8 mouse cellular contexts compared by ENCODE assay signal in the genomic region with DNA sequence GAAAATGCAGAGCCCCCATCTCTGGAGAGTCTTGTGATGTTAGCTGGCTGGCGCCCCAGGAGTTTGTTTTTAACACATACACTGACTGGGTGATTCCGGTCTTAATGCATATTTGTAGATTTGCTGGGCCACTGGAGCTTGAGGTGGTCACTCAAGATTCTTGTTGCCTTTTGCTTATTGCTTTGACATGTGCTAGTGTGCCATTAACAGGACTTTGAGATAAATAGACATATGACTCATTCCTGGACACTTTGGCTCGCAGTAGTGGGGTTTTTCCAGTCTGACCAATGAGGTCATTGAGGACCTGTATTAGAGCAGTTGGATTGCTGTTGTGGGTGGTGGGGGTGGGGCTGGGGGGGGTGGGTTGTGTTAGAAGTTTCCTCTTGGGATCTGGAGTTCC. TPM values are rescaled to one million over a fixed set of nuclear protein-coding genes. Genes with fewer than 3 reads are reported as not detected.
DNase-seq lines count a peak whose midpoint lies in the region; ATAC-seq lines count a peak whose summit lies in the region.

No protein-coding gene starts in this region.

- peak overlapping the region; percentile 87 for H3K9ac ChIP-seq in liver, embryonic 13.5 days

- H3K4me1 ChIP-seq in erythroblast, embryonic 14.5 days (ENCODE audit: control insufficient read depth), result peaks cover 73% of the 10 kb centered on the region
- H3K4me1 ChIP-seq in brown adipose tissue, adult 24 weeks (ENCODE audit: control insufficient read depth, insufficient read depth, insufficient read length, low read length), result peaks cover 17% of the 10 kb centered on the region
- H3K4me1 ChIP-seq in hindbrain, embryonic 10.5 days (replicated peaks), result peaks cover 45% of the 10 kb centered on the region
- H3K4me1 ChIP-seq in liver, embryonic 13.5 days (replicated peaks), result peaks cover 75% of the 10 kb centered on the region

- WGBS in hindbrain, embryonic 10.5 days, result 90% methylated on average over 3 of the region's 3 CpGs
- 68% methylated on average over 3 of the region's 3 CpGs for whole genome bisulfite sequencing in liver, embryonic 13.5 days (ENCODE audit: insufficient replicate concordance)

- H3K9me3 ChIP-seq in erythroblast, embryonic 14.5 days (ENCODE audit: control insufficient read depth, low read length), result no peaks in the 10 kb centered on the region
- no peaks in the 10 kb centered on the region for H3K9me3 ChIP-seq in hindbrain, embryonic 10.5 days
- no peaks in the 10 kb centered on the region for H3K9me3 ChIP-seq in liver, embryonic 13.5 days (replicated peaks)

- peak overlapping the region; percentile 15 for H3K4me3 ChIP-seq in erythroblast, embryonic 14.5 days (replicated peaks)
- H3K4me3 ChIP-seq in brown adipose tissue, adult 24 weeks (ENCODE audit: insufficient read depth, low read depth, low read length), result no peak overlapping the region
- H3K4me3 ChIP-seq in hindbrain, embryonic 10.5 days, result 0 out of 2 replicates have a peak overlapping the region, but pooled peaks have one; percentile 87
- H3K4me3 ChIP-seq in liver, embryonic 13.5 days (replicated peaks), result peak overlapping the region; percentile 84

- H3K27me3 ChIP-seq in erythroblast, embryonic 14.5 days (ENCODE audit: control insufficient read depth), result no peaks in the 10 kb centered on the region
- no peaks in the 10 kb centered on the region for H3K27me3 ChIP-seq in hindbrain, embryonic 10.5 days (ENCODE audit: insufficient read depth, poor library complexity, severe bottlenecking)
- no peaks in the 10 kb centered on the region for H3K27me3 ChIP-seq in liver, embryonic 13.5 days

- DNase-seq in hindbrain, embryonic 10.5 days (ENCODE audit: low spot score), result no peak
- no peak for DNase-seq in liver, embryonic 13.5 days
- no peak for DNase-seq in left cerebral cortex, postnatal 25 days (ENCODE audit: low spot score in 2 of 2)
- DNase-seq in thymus, postnatal 36 days, result no peak

- peak overlapping the region; percentile 87 for H3K4me2 ChIP-seq in liver, embryonic 13.5 days

- H3K36me3 ChIP-seq in erythroblast, embryonic 14.5 days (ENCODE audit: control insufficient read depth), result peaks cover 29% of the 10 kb centered on the region
- no peaks in the 10 kb centered on the region for H3K36me3 ChIP-seq in hindbrain, embryonic 10.5 days
- H3K36me3 ChIP-seq in liver, embryonic 13.5 days, result no peaks in the 10 kb centered on the region

- peak overlapping the region; percentile 86 for H3K27ac ChIP-seq in brown adipose tissue, adult 24 weeks (replicated peaks; ENCODE audit: low read depth, low read length)
- 0 out of 2 replicates have a peak overlapping the region, but pooled peaks have one; percentile 97 for H3K27ac ChIP-seq in hindbrain, embryonic 10.5 days
- peak overlapping the region; percentile 94 for H3K27ac ChIP-seq in liver, embryonic 13.5 days

- ATAC-seq in erythroblast, adult 5-6 weeks (replicated peaks; ENCODE audit: low FRiP score, poor library complexity, severe bottlenecking), result no peak
- ATAC-seq in liver, embryonic 13.5 days (ENCODE audit: low read depth), result no peak
- no peak for ATAC-seq in frontal cortex, adult (ENCODE audit: low TSS enrichment)

- intact Hi-C loops in left cerebral cortex, postnatal 25 days (cut with DNase I), result no loop called here

RNA-seq across cellular contexts. Expression of a gene that starts 1.8 kb away (rescaled TPM):
- 2.4 and 3.2 TPM in 2 replicates for polyA plus RNA-seq in erythroblast, embryonic 14.5 days (2012)
- 7.9 and 8.6 TPM in 2 replicates for total RNA-seq in erythroblast, adult 5-6 weeks (2015; ENCODE audit: low replicate concordance)
- 2.9 and 4.7 TPM in 2 replicates for total RNA-seq in erythroblast, adult 5-6 weeks (2017; ENCODE audit: low replicate concordance)
- polyA plus RNA-seq in brown adipose tissue, adult 24 weeks (2012; ENCODE audit: insufficient read depth, insufficient read length, missing spikeins), result 8.5 and 10.1 TPM in 2 replicates
- polyA plus RNA-seq in hindbrain, embryonic 10.5 days (2016; fragmentation: Nextera tagmentation; extraction: Ambion mirVana), result 36.7 and 40.7 TPM in 2 replicates
- polyA plus RNA-seq in liver, embryonic 13.5 days (2015; fragmentation: Nextera tagmentation; extraction: Ambion mirVana), result 10.4 and 12.1 TPM in 2 replicates
- total RNA-seq in left cerebral cortex, postnatal 25 days (2021), result 10 to 100 TPM; 27.3 to 32.3 TPM

RNA-seq across cellular contexts. Expression of a gene that starts 12.5 kb away (rescaled TPM):
- not detected in 2 replicates for polyA plus RNA-seq in erythroblast, embryonic 14.5 days (2012)
- not detected in 2 replicates for total RNA-seq in erythroblast, adult 5-6 weeks (2015; ENCODE audit: low replicate concordance)
- not detected in 2 replicates for total RNA-seq in erythroblast, adult 5-6 weeks (2017; ENCODE audit: low replicate concordance)
- polyA plus RNA-seq in brown adipose tissue, adult 24 weeks (2012; ENCODE audit: insufficient read depth, insufficient read length, missing spikeins), result not detected in 2 replicates
- not detected in 2 replicates for polyA plus RNA-seq in hindbrain, embryonic 10.5 days (2016; fragmentation: Nextera tagmentation; extraction: Ambion mirVana)
- polyA plus RNA-seq in liver, embryonic 13.5 days (2015; fragmentation: Nextera tagmentation; extraction: Ambion mirVana), result not detected in 2 replicates
- not detected for total RNA-seq in left cerebral cortex, postnatal 25 days (2021)

RNA-seq across cellular contexts. Expression of a gene that starts 48.5 kb away (rescaled TPM):
- polyA plus RNA-seq in erythroblast, embryonic 14.5 days (2012), result not detected in 2 replicates
- not detected in 2 replicates for total RNA-seq in erythroblast, adult 5-6 weeks (2015; ENCODE audit: low replicate concordance)
- 0.17 TPM in 1 of 2 replicates, not detected in the other for total RNA-seq in erythroblast, adult 5-6 weeks (2017; ENCODE audit: low replicate concordance)
- polyA plus RNA-seq in brown adipose tissue, adult 24 weeks (2012; ENCODE audit: insufficient read depth, insufficient read length, missing spikeins), result not detected in 2 replicates
- polyA plus RNA-seq in hindbrain, embryonic 10.5 days (2016; fragmentation: Nextera tagmentation; extraction: Ambion mirVana), result 0.14 and 0.18 TPM in 2 replicates
- polyA plus RNA-seq in liver, embryonic 13.5 days (2015; fragmentation: Nextera tagmentation; extraction: Ambion mirVana), result 0.08 TPM in 1 of 2 replicates, not detected in the other
- not detected for total RNA-seq in left cerebral cortex, postnatal 25 days (2021)

RNA-seq across cellular contexts. Expression of a gene that starts 56.3 kb away (rescaled TPM):
- polyA plus RNA-seq in erythroblast, embryonic 14.5 days (2012), result 0.11 and 0.12 TPM in 2 replicates
- not detected in 2 replicates for total RNA-seq in erythroblast, adult 5-6 weeks (2015; ENCODE audit: low replicate concordance)
- total RNA-seq in erythroblast, adult 5-6 weeks (2017; ENCODE audit: low replicate concordance), result not detected in 2 replicates
- not detected in 2 replicates for polyA plus RNA-seq in brown adipose tissue, adult 24 weeks (2012; ENCODE audit: insufficient read depth, insufficient read length, missing spikeins)
- 0.89 and 1.0 TPM in 2 replicates for polyA plus RNA-seq in hindbrain, embryonic 10.5 days (2016; fragmentation: Nextera tagmentation; extraction: Ambion mirVana)
- 5.3 and 5.8 TPM in 2 replicates for polyA plus RNA-seq in liver, embryonic 13.5 days (2015; fragmentation: Nextera tagmentation; extraction: Ambion mirVana)
- under 1 TPM; 0.18 to 0.50 TPM for total RNA-seq in left cerebral cortex, postnatal 25 days (2021)
